Mouse (Mus musculus) cerebellum, postnatal 14 days (tissue): ENCODE measurements around the gene R3hdm1.
A peak's percentile ranks its signal among the peaks of the same experiment; 100 is the strongest.
"Not testable (repeated sequence)": the region's sequence is repeated elsewhere in the genome, so short reads cannot be mapped to it uniquely, and the experiment has no call there.

ENCODE experiments used
- DNase-seq, 2 experiments: peaks; one replicate each; pipeline ENCODE4 v3.0.0; 2021; ENCODE audit warnings: mixed read lengths in 2 of 2

R3hdm1 gene

DNA sequence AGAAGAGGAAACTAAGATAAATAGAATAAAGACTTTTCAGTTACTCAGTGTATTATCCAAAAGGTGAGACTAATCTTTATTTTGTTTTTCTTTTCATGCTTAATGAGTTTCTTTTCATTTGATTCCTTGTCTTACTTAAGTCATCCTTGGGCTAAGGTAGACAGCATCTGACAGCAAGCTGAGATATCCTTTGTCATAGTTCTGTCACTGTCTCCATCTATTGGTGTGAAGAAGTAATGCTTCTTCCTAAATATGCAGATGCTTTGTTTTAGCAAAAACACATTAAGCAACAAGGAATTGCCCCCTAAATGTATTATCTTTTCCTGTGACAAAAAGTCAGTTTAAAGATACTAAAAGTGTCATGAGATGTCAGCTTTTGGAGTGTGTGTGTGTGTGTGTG, 37.9 kb downstream of the R3hdm1 start:
- peak in 1 of 2 experiments; percentile 15 for DNase-seq

GRCm38 (mm10) chr1:128141737-128142136, 38.6 kb downstream of the R3hdm1 start:
- DNase-seq: no peak

DNA sequence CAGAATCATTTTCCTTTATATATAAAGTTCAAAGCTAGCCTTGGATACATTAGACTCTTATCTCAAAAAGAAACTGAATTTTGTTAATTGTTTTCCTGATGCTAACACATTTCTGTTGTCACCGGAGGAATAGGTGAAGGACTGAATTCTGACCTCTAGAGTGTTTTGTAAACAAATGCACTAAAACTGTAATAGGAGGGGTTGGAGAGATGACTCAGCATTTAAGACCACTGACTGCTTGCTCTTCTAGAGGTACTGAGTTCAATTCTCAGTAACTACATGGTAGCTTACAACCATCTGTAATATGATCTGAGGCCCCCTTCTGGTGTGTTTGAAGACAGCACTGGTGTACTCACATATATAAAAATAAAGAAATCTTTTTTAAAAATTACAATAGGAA, 63.9 kb downstream of the R3hdm1 start:
- no peak for DNase-seq

DNA sequence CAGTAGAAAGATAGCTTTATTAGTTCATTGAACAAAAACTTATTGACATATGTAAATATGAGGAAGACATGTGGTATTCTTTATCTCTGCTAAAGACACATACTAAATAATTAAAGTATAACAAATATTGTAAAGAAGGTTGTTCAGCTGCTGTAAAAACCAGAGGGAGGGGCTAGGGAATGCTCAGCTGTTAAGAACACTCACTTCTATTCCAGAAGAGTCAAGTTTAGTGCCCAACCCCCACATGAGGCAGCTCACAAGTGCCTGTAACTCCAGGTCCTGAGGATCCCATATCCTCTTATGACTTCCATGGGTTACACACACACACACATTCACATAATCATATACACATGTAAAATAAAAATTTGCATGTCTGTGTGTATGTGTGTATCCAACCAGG, 67.0 kb downstream of the R3hdm1 start:
- DNase-seq: no peak

DNA sequence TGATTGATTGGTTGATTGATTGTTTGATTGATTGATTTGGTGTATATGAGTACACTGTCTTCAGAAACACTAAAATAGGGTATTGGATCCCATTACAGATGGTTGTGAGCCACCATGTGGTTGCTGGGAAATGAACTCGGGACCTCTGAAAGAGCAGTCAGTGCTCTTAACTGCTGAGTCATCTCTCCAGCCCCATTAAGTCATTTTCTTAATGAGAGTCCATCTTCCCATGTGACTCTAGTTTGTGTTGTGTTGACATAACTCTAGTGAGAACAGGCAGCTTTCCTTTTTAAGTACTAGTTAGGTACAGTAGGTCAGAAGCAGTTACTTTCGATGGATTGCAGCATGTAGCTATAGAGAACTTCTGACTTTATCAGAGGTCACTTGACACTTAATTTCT, 88.3 kb downstream of the R3hdm1 start:
- no peak for DNase-seq

DNA sequence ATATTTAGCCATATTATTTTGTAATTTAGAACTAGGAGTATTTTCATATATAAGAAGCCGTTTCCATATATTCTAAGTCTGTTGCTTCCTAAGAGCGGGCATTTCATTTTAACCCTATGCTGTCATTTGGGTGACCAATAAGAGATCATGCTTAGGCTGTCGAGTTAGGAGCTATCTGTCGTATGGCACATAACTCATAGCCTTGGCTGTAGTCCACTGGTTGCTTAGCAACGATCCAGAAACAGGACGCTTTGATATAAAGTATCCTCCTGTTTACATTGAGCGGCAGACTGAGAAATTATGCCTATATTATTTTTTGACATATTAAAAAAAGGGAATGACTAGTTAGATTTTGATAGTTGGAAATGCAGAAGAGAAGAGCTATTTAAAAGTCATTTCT, 89.3 kb downstream of the R3hdm1 start:
- no peak for DNase-seq

- no peak for DNase-seq
Observed at GRCm38 (mm10) chr1:128194011-128194410, 90.9 kb downstream of the R3hdm1 start.

- DNase-seq: no peak
Observed at GRCm38 (mm10) chr1:128197353-128197752, 94.3 kb downstream of the R3hdm1 start.

- DNase-seq: peak; percentile 16 to 30
Observed at GRCm38 (mm10) chr1:128213261-128213660, 110.2 kb downstream of the R3hdm1 start.

GRCm38 (mm10) chr1:128221886-128222285, 118.8 kb downstream of the R3hdm1 start:
- no peak for DNase-seq

DNA sequence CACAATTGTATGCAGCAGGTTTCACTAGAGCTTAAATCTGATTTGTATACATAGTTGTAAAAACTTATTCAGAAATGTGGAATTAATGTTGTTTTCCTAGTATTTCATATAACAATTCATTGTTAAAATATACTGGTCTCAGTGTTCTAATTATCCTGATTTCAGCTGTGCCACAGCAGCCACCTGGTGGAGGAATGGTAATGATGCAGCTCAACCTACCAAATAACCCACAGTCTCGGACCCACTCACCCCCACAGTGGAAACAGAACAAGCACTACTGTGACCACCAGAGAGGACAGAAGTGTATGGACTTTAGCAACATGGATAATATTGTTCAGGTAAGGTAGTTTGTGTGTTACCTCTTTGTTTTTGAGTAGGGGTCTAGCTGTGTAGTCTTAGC, 120.2 kb downstream of the R3hdm1 start:
- no peak for DNase-seq

DNA sequence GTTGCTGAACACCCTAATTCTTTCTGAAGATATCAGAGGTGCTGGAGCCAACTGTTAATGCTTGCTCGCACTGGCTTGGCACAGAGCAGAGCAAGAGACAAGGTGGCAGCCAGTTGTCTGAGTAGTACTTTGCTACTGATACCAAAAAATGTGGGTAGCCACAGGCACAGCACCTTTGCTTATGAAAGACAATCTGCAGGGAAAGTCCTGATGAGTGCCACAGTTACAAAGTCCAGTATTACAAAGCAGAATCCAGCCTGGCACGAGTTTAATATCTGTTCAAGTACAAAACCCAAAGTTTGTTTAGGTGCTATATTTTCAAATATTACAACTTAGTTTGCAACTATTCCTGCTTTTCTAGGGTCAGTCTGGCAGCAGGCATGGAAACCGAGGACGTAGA, 132.1 kb downstream of the R3hdm1 start:
- no peak for DNase-seq

DNA sequence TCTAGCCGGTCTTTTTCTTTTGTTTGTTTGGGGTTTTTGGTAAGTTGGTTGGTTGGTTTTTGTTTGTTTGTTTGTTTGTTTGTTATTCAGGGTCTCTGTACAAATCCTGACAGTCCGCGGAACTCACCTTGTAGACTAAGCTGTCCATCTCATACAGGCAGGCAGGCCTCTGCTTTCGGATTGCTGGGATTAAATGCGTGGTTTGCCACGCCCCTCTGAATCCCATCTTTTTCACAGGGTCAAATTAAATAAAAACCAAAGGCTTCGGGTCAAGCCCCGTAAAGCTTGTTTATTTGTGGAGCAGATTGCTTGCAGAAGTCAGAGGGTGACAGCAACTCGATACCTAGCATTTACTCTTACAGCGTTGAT, 140.5 kb downstream of the R3hdm1 start, which contains the start of gene Ubxn4:
Gene Ubxn4, plus strand, starts transcription at position 338 of the 369 bp plus-strand sequence.
- no peak for DNase-seq

- DNase-seq: peak; percentile 98
Observed at GRCm38 (mm10) chr1:128243996-128244726, 141.1 kb downstream of the R3hdm1 start.

DNA sequence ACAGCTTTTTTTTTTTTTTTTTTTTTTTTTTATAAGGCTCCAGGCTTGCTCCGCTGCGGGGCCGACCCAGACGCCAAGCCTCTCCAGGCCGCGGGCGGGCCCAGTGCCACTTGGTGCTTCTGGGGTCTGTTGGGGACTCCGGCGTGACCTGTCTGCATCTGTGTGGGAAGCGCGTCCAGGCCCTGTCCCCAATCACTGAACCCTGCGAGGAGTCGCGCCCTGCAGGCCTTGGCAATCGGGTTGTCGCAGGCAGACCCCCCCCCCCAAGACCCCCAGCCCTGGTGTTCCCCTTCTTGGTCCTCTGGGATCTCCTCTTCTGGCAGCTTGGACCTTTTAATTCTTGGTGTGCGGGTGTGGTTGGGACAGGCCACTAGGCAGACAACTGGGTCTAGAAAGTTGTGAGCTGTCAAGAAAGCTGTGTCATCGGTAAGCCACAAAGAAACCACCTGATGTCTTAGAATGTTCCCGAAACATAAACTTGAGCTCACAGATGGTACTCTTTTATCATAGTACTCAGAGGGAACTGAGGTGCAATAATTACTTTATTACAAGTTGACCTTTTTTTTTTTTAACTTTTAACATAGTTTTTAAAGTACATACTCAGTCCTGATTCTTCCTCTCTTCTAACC, 141.7 kb downstream of the R3hdm1 start:
- DNase-seq: peak; percentile 61 to 63

- not testable (repeated sequence) for DNase-seq
Observed at GRCm38 (mm10) chr1:128267061-128267460, 164.0 kb downstream of the R3hdm1 start.

DNA sequence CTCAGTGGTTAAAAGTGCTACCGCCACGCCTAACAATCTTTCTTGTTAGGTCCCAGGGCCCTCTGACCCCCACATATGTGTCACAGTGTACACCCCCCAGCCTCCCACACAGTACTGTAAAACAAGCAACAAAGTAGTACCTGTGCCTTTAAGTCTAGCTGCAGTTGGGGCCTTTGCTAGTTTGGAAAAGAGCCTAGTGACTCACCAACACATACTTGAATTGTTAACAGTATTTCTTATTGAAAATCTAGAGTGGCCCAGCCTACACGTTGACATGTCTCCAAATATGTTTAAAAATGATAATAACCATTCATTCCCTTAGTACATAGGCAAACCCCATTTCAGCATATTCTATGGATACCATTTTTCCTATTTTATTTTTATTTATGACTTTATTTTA, 167.6 kb downstream of the R3hdm1 start:
- no peak for DNase-seq

GRCm38 (mm10) chr1:128275908-128276307, 172.8 kb downstream of the R3hdm1 start:
- no peak for DNase-seq

GRCm38 (mm10) chr1:128278563-128278962, 175.5 kb downstream of the R3hdm1 start:
- DNase-seq: no peak

DNA sequence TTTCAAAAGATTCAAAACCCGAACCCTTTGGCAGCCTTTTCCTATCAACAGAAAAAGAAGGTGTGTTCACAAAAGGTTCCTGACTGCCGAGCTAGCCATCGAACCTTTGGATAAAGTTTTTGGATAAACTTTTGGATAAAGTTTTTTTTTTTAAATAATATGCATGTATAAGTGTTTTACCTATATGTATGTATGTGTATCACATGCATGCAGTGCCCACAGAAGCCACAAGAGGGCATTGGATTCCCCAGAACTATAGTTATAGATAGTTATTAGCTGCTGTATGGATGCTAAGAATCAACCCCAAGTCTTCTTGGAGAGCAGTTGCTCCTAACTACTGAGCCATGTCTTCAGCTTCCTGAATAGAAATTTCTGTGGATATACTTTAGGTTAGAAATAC, 178.7 kb downstream of the R3hdm1 start:
- no peak for DNase-seq

- DNase-seq: no peak
Observed at GRCm38 (mm10) chr1:128282924-128283323, 179.8 kb downstream of the R3hdm1 start.

- DNase-seq: no peak
Observed at GRCm38 (mm10) chr1:128284157-128284690, 181.1 kb downstream of the R3hdm1 start.

DNA sequence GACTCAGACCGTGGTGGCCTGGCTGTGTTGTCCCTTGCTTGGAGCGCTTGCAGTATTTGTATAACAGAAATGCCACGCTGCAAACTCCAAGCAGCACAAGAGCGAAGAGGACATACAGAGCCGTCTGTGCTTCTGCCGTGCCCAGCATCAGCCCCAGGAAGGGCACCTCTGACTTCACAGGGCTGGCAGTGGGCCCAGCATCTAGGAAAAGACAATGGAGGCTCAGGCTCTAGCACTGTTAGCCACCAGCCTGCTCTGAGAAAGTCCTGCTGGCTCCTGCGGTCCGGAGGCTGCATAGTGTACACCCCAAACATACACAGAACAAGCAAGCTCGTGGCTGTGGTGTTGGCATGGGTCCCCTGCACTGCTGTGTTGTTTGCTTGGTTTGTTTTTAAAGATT, 182.0 kb downstream of the R3hdm1 start:
- DNase-seq: no peak
